Mouse (Mus musculus) v-Abl transformed pro-B cells (cell line): ENCODE results near the gene Gm20696.

Experiments
- in situ Hi-C, 2 experiments: fragments of 400-800 bp; cut with MboI; formaldehyde crosslinking; loops; one replicate each; pipeline ENCODE4 v1.15.1; 2025; ENCODE audit not compliant: unreplicated experiment in 2 of 2

The Gm20696 gene

DNA sequence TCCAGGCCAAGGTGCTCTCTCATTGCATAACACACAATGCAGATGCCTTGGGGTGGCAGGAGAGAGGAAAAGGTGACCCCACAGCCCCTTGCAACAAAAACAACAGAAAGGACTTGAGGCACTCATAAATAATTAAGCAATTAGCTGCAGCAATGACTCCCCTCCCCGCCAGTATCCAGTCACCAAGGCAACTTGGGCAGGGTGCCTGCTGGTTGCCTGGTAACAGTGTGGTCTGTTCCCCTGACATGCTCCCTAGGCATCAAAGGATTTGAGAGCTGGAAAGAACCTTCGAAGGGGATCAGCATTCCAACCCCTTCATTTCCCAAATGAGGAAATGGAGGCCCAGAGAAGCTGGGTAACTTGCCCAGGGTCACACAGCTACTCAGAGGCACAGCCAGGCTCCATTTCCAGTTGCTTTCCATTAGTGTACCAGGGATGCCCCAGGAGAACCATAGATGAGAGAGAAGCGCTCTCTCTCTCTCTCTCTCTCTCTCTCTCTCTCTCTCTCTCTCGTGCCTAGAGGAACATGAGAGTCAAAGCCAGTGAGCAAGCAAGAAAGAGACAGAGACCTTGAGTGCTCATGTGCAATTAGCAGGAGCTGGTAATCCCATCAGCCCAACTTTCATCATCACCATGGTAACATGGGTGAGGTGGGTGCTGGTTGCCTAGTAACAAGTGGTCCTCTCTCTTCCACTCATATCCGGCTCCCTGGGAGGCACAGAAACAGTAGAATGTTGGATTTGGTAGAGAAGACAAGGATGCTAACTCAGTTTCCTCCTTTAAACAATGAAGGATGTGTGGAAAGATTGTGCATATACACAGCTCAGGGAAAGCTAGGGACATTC lies 3.1 kb upstream of the Gm20696 start:
- in situ Hi-C loops: loop anchor here (10.0 to 25.0 kb wide), 3 partner anchors 618 to 1168 kb away; partner anchors contain the start of genes Ppp4r2 (in 2 of the 2) and Rybp (in 2 of the 2)

DNA sequence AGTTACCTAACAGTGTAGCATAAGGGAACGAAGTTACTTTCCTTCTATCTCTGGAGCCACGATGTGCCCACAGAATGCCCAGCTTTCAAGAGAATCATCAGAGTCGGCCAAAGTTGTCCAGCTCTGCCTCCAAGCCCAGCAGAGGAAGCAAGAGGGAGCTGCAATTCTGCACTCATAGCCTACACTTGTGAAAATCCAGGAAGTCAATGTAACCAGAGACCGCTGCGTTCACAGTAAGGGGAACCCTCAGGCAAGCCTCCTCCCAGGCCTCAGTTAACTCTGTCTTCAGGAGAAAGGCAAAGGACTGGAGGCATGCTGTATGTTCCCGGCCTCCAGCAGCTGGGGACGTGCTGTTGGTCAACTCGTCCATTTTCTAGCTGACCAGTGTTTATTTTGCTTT lies 693 bp upstream of the Gm20696 start:
- in situ Hi-C loops: loop anchor here (25.0 kb wide), 2 partner anchors 620 to 1170 kb away; partner anchors contain the start of genes Ppp4r2 (in 2 of the 2) and Rybp (in 2 of the 2)

DNA sequence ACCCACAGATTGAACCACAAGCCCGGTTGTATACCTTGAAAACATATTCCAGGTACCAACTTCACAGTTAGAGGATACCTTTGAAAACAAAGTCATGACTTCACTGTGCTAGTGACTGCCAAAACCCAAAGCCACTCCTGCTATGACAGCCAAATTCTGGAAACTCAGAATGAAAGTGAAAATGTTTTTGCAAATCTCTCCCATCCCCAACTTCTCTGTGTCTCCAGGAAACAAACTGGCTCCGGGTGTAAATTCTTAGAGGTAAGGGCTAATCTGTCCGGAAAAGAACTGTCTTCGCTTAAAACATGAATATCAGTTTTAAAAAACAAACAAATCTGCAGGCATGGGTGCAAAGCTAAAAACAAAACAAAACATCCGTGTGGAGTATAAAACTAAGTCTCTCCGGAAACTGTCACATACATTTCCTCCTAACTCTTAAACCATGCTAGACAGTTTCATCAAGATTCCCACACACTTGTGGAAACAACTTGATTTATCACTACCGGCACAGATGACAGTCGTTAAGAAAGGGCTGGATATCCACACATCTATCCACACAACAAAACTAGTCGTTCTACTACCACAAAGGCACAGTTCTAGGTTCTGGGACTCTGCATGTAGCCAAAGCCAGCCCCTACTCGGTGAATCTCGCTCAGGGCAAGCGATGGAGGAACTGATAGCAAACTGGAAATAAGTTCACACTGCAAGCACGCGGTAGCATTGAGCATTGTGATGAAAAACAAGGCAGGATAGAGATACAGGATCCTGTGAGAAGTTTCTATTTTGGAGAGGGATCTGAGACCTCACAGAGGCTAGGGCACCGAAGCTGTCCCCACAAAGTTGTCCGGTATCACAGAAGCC lies 910 bp downstream of the Gm20696 start:
- in situ Hi-C loops: loop anchor here (25.0 kb wide), 2 partner anchors 622 to 1172 kb away; partner anchors contain the start of genes Ppp4r2 (in 2 of the 2) and Rybp (in 2 of the 2)

DNA sequence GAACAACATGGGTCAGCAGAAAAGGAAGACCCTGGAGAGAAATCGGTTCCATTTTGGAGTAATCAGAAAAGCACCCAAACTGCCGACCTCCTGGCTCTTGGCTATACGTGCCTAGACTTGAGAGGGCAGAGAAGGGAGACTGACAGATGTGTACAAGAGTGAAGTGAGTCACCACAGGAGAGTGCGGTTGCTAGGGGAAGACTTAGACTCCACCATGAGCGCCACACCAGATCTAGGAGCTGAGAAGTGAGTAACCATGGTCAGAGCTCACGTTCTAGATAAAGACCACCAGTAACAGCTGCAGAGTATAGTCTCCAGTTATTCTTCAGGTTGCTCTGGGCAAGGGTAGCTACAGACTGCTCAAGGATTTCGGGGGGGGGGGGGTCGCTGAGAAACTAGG lies 3.4 kb downstream of the Gm20696 start:
- in situ Hi-C loops: loop anchor here (25.0 kb wide), 2 partner anchors 624 to 1174 kb away; partner anchors contain the start of genes Ppp4r2 (in 2 of the 2) and Rybp (in 2 of the 2)

DNA sequence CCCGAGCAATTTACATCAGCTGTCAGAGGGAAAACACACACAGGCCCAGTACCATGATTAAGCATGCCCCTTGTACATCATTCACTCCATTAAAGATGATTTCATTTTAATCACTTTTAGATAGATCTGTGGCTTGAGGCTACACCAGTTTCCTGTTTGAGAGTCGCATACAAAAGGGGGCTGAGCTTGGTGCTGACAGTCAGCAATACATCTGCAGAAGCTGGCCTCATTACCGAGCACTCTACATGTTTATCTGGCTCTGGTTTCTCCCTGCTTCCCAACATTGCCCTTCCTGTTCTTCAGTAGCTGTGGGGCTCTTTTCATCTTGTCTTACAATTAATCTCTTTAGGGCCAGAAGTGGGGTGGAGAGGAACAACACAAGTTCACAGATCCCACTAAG lies 6.2 kb downstream of the Gm20696 start:
- in situ Hi-C loops: loop anchor here (25.0 kb wide), 2 partner anchors 627 to 1177 kb away; partner anchors contain the start of genes Ppp4r2 (in 2 of the 2) and Rybp (in 2 of the 2)

DNA sequence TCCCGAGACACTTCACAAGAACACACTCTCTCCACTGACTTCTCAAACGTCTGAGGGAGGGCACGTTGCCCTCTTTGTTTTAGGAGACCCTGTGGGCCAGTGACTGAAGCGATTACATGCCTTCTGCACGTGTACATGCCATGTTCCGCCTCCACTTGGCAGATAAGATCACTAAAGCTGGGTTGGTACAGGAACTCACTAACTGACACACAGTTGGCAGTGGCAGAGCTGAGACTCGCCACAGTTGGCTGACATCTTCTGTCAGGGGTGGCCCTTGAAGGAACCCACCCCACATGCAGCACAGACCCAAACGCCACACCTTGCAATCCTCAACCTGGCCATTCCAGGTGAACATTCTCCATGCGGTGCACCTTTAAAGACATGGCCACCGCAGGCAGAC lies 8.0 kb downstream of the Gm20696 start:
- in situ Hi-C loops: loop anchor here (25.0 kb wide), 2 partner anchors 629 to 1179 kb away; partner anchors contain the start of genes Ppp4r2 (in 2 of the 2) and Rybp (in 2 of the 2)

DNA sequence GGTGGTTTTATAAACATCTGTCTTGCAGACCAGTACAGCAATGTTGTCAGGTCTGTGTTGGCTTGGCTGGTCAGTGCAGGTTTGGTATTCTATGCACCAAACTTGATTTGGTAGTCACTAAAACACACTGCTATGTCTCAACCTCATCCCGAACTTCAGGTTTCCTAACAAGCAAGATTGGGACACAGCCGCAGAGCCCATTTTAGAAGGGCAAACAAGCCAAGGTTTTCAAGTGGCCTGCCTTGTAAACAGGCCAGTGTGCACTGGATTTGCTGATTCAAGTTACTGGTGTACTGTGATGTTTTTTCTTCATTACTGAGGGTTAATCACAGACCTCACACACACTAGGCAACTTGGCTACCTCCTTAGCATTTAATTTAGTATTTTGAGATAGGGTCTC lies 10.5 kb downstream of the Gm20696 start:
- in situ Hi-C loops: loop anchor here (25.0 kb wide), 2 partner anchors 631 to 1181 kb away; partner anchors contain the start of genes Ppp4r2 (in 2 of the 2) and Rybp (in 2 of the 2)

DNA sequence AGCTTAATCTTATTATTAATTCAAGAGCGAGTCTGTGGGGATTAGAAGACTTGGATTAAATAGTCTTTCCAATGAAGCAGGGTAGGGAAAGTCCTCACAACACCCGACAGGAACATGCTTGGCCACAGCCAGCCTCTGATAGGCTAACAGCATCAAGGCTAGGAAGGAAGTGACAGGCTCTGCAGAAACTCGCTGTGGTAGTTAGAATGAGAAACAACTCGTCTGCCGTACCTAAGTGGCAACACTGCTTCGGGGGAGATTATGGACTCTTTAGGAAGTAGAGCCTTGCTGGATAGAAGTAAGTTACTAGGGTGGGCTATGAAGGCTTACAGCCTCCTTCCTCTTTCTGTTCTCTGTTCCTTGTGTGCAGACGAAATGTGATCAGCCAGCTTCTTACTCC lies 11.1 kb downstream of the Gm20696 start:
- in situ Hi-C loops: loop anchor here (25.0 kb wide), 2 partner anchors 632 to 1182 kb away; partner anchors contain the start of genes Ppp4r2 (in 2 of the 2) and Rybp (in 2 of the 2)

DNA sequence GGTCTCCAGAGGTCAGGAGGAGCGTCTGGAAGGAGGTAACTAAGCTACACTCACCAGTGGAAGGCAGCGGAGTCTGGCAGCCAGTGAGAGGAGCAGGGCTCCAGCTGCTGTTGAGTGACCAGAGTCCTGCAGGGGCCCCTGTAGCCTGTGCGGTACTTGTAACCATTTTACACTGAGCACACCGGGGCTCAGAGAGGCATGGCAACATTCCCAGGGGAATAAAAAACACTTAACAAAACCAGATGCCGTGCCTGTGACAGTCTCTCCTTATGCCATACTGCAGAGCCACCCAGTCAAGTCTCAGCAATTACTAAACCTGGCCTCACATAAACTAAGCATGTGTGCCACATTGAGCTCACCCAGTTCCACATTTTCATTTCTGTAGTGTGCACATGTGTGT lies 12.3 kb downstream of the Gm20696 start:
- in situ Hi-C loops: loop anchor here (25.0 kb wide), 2 partner anchors 633 to 1183 kb away; partner anchors contain the start of genes Ppp4r2 (in 2 of the 2) and Rybp (in 2 of the 2)

DNA sequence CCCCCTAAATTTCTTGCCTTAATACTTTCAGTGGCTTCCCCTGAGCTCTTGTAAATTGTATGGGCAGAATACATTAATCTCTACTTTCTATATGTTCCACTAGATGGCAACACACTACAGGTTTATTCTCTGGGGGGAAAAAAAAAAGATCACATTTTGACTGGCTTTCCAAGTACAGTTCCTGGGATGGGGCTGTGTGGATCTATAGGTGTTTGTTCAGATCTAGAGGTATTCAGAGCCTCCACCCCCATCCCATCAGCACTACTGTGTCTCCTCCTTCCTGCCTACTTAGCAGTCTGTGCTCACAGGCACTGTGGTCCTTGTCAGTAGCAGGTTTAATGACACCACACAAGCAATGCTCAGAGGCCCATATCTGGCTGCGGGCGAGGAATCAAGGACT lies 14.3 kb downstream of the Gm20696 start:
- in situ Hi-C loops: loop anchor here (25.0 kb wide), 2 partner anchors 635 to 1185 kb away; partner anchors contain the start of genes Ppp4r2 (in 2 of the 2) and Rybp (in 2 of the 2)

DNA sequence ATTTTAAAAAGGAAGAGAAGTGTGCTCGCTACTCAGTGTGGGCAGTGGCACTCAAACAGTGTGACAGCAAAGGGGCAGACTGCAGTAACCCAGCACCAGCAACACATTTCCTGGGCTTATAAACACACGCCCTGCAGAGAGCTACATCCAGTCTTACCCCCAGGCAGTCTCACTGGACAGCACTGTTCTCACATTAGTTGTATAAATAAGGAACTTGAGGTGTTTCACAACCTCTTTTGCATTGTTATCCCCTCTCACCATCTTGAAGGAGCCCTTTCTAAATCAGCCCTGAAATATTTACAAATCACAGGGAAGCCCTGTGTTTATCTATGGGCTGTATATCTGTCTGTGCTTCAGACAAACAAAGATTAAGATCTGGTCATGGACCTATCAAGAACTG lies 17.3 kb downstream of the Gm20696 start:
- in situ Hi-C loops: no loop called here

DNA sequence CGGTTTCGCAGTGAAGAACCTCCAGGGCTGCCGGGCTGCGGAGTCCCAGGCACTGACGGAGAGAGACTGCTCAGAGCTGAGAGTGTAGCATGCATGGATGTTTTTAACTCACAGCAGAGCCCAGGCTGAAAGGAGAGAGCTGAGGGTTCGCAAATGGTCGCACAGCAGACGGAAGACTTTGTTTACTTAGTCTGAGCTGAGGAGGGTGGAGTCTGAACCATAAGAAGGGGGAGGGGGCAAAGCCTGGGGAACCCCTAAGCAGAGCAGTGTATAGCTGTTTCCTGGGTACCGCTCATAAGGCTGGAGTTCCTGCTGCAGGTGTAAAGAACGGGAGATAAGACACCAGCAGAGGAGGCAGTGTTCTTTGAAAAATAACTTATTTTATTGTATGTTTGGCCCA lies 20.3 kb downstream of the Gm20696 start:
- in situ Hi-C loops: no loop called here

DNA sequence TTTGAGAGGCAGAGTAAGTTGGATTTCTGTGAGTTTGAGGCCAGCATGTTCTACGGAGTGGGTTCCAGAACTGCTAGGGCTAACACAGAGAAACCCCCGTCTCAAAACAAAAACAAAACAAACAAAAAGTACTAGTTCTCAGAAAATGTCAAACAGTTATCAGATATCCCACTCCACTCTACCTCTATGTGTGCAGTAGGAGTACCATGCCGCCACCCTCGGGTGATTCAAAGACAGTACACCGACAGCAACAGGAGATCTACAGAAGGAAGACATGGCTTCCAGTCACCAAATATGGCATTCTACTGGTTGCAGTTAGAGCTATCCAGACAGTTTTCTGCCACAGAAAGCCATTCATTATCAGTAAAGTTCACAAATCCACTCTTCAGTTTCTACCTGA lies 21.7 kb downstream of the Gm20696 start:
- in situ Hi-C loops: no loop called here

DNA sequence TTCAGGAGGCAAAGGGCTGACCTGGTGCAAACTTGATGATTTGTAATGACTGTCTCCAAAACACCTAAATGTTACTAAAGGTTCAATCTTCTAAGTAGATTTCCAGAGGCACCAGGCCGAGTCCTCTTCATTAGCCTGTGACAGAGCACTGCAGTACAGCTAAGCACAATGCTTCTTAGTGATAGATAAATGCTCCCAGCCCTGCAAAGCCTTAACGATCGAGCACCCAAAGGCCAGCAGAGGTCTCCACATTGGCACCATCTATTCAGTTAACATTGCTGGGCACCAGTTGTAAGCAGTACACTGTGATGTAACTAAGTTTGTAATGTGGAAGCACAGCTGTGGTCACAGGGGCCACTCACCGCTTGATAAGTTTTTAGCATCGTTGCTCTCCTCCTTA lies 22.2 kb downstream of the Gm20696 start:
- in situ Hi-C loops: no loop called here

DNA sequence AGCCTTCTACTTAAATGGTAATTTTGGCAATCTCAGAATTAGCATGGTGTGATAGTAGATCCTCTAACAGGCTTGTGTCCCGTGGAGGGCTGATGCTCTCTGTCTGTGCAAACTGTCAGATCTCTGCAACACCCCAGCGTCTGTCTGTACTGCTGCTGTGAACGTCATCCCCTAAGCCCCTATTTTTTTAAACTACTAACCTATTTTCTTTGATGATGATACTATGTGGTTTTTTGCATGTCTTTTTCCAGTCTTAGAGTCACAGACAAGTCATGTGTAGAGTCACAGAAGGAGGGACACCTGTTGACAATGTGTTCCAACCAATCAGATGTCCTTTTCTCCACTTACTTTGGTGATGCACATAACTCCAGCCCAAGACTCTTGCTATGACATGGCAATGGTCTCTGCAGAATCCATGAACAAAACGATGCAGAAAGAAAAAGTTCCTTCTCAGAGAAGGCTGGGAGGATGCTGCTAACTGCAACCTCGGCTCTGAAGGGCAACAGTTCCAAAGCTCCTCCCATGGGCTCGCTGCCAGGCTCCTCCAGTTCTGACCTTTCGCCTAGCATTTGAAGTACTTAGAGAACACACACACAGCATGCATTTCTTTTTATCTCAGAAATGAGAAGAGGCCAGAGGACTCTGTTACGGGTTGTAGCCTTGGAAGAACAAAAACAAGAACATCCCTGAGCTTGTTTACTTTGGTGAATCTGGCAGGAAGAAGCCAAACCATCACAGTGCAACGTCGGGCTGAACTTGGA lies 23.0 kb downstream of the Gm20696 start:
- in situ Hi-C loops: no loop called here

DNA sequence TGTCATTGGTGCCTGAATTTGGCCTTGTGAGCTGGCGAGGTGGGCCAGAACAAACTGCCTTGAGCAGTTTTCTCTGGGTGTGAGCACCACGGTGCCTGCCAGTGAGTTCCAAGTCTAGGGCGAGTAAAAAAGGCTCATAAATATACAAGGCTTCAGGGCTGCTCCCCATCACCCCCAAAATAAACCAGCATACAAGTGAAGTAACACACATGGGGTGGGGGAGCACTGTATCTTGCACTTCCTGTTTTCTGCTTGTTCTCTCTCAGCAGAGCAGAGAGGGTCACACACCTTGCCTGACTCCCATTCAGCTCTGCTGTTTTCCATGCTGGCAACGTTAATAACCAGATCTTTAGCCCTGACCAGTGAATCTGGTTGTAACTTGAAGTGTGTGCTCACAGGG lies 29.1 kb downstream of the Gm20696 start:
- in situ Hi-C loops: no loop called here

DNA sequence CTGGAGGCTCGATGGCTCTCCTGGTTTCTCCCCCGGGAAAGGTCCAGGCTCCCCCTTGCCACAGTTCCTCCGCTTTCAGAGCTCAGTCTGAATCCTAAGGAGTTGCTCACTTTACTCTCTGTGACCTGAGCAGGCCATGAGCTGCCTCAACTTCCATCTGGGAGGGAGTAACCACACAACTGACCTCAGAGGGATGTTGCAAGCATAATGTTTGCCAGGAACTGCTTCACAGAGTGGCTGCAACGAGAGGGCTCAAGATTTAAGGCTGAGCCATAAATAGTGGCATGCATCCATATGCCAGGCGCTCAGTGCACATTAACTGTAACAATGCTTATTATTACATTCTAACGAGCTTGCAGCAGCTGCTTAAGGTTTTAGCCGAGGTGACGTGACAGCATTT lies 29.8 kb downstream of the Gm20696 start:
- in situ Hi-C loops: no loop called here

DNA sequence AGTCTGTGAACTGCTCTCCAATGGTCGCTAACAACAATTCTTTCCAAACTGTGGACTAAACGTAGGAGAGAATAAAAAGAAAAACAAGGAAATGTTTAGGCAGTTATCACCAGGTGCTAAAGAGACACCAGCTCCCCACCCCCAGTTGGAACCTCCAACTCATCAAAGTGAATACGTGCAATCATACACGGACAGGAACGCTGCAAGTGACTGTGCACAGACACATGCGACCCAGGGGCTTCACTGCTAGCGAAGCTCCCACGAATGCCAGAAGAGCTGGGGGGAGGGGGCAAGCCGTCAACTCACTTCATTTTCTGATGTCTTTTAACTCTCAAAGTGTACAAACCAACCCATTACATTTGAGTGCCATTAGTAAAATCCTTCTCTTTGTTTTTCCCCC lies 30.5 kb downstream of the Gm20696 start:
- in situ Hi-C loops: no loop called here

DNA sequence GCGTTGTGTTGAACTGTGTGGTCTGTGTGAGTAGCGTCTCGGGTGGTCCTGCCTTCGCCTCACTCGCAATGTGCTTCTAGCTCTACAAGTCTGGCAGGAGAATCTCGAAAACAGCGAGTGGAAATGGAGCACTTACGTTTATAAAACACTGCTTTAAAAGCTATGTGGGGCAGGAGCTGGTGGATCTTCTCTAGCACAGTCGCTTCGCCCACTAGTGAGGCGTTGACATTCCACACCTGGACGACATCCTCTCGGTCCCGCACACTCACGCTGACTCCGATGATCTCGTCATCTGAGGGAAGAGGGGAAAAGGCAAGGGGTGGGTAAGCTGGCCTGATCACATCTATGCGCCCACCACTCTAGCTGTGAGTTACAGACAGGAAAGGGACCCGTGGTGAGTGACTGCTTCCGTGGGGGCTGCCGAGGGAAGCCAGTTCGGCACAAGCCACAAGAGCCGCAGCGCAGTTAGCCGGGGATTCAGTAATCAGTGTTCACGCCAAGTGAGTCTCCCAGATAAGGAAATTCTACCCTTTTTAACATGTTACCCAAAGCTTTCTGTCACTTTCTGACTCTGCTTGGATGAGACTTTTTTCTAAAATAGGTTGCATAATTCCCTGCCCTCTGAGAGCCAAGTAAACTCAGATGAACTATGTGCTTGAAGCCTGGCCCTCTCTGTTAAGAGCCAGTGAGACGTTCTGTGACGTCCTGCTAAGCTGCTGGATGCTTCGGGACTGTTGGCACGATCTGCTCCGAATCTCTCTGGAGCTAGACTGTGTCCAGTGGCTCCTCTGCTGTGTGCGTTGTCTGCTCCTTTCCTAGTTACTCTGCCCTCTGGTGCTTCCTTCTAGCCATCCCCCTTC lies 34.2 kb downstream of the Gm20696 start:
- in situ Hi-C loops: no loop called here
